Mouse (Mus musculus): ENCODE data around the gene Pon3.
"Not testable (repeated sequence)": the region's sequence is repeated elsewhere in the genome, so short reads cannot be mapped to it uniquely, and the experiment has no call there.

The Pon3 gene

GRCm38 (mm10) chr6:5254869-5255268 lies 1.2 kb downstream of the Pon3 start:
- no peak for DNase-seq

GRCm38 (mm10) chr6:5245926-5246325 lies 10.2 kb downstream of the Pon3 start:
- DNase-seq, result peak; percentile 26 to 61

GRCm38 (mm10) chr6:5238799-5239198 lies 17.3 kb downstream of the Pon3 start:
- no peak for DNase-seq

GRCm38 (mm10) chr6:5237510-5237909 lies 18.6 kb downstream of the Pon3 start:
- no peak for DNase-seq

GRCm38 (mm10) chr6:5236843-5237371 lies 19.2 kb downstream of the Pon3 start:
- no peak for DNase-seq

- DNase-seq, result no peak
These were observed 21.5 kb downstream of the Pon3 start for GRCm38 (mm10) chr6:5234563-5234962.

- no peak for DNase-seq
These were observed 22.3 kb downstream of the Pon3 start for GRCm38 (mm10) chr6:5233812-5234211.

- no peak for DNase-seq
These were observed 24.1 kb downstream of the Pon3 start for GRCm38 (mm10) chr6:5232022-5232421.

- no peak for DNase-seq
These were observed 25.8 kb downstream of the Pon3 start for GRCm38 (mm10) chr6:5230261-5230660.

- not testable (repeated sequence) for DNase-seq
These were observed 32.5 kb downstream of the Pon3 start for GRCm38 (mm10) chr6:5223551-5223950.

GRCm38 (mm10) chr6:5222080-5222479 lies 34.0 kb downstream of the Pon3 start:
- DNase-seq, result no peak

GRCm38 (mm10) chr6:5218190-5218589 lies 37.9 kb downstream of the Pon3 start:
- no peak for DNase-seq

- DNase-seq, result no peak
These were observed 48.3 kb downstream of the Pon3 start for GRCm38 (mm10) chr6:5207817-5208216.

GRCm38 (mm10) chr6:5199916-5200315 lies 56.2 kb downstream of the Pon3 start:
- no peak for DNase-seq

GRCm38 (mm10) chr6:5199376-5199905 lies 56.6 kb downstream of the Pon3 start:
- no peak for DNase-seq

- no peak for DNase-seq
These were observed 57.5 kb downstream of the Pon3 start for GRCm38 (mm10) chr6:5198590-5198989.

GRCm38 (mm10) chr6:5193693-5194092 lies 62.4 kb downstream of the Pon3 start, which contains the start of gene Pon1:
TSS of gene Pon1 (minus strand) at chr6:5193946.
- no peak for DNase-seq

- no peak for DNase-seq
These were observed 65.3 kb downstream of the Pon3 start for GRCm38 (mm10) chr6:5190761-5191160.

- peak in 1 of 2 experiments; percentile 9 for DNase-seq
These were observed 66.6 kb downstream of the Pon3 start for GRCm38 (mm10) chr6:5189507-5189906.

GRCm38 (mm10) chr6:5188938-5189337 lies 67.1 kb downstream of the Pon3 start:
- no peak for DNase-seq

- DNase-seq, result no peak
These were observed 68.0 kb downstream of the Pon3 start for GRCm38 (mm10) chr6:5188036-5188435.

GRCm38 (mm10) chr6:5187586-5187985 lies 68.5 kb downstream of the Pon3 start:
- no peak for DNase-seq

- DNase-seq, result no peak
These were observed 69.7 kb downstream of the Pon3 start for GRCm38 (mm10) chr6:5186229-5186950.

GRCm38 (mm10) chr6:5180645-5181044 lies 75.4 kb downstream of the Pon3 start:
- DNase-seq, result no peak

Measured in cerebellum, postnatal 10 days (tissue).